Mouse (Mus musculus) stomach, postnatal 0 days (tissue): ENCODE data around the gene Foxj1.

ENCODE experiments used
- CTCF ChIP-seq: IDR thresholded peaks from 2 replicates; pipeline ENCODE4 v1.5.1; 2016; ENCODE audit warnings: antibody characterized with exemption, low read depth, mild to moderate bottlenecking, moderate library complexity
- EP300 ChIP-seq: optimal IDR thresholded peaks from 2 replicates; pipeline ENCODE3; 2016; ENCODE audit warnings: antibody characterized with exemption

DNA sequence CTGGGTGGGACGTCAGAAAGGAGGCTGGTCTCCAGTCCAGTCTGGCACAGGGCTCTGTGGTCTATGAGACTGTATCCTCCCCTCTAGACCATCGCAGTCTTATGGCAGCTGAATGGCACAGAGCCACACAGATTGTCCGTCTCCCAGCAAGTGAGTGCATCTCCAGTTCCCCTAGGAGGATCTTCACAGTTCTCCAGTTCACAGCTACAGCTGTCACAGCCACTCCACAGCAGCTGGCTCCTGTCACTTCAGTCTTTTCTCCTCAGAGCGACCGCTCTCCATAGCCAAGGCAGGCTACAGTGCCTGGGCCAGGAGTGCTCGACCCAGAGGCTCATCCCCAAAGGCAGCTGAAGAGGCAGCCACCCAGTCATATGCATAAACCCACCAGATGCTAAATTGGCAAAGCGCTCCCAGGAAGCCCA, 49.4 kb downstream of the Foxj1 start:
- no peak for TF ChIP-seq CTCF
- no peak for TF ChIP-seq EP300
